Mouse (Mus musculus): ENCODE measurements around the gene Atg16l1. TPM values are rescaled to one million over a fixed set of nuclear protein-coding genes. Genes with fewer than 3 reads are reported as not detected.

Gene Atg16l1
- polyA plus RNA-seq, 1 experiment from 2014 or later: 14.6 TPM

DNA sequence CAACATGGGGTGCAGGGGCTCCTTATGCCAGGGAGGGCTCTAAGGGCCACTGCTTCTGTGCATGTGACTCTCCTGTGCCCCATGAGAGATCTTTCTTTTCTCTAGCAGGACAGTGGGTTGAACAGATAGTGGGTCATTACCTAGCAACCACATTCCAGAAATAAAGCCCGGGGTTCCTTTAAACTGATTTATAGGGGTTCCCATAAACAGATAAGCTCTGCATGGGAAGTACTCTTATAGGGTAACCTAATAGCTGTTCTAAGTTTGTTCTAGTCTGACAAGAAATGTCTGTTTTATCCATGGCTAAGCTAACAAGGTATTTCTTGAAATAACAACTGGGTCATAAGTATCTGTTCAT, 43.1 kb upstream of the Atg16l1 start:
- DNase-seq (ENCODE audit: low spot score) (no peak), ATAC-seq (ENCODE audit: low FRiP score, low TSS enrichment) (no peak)
- WGBS: 75% methylated on average over 1 of the region's 1 CpGs
- Histone ChIP-seq H3K4me1 (replicated peaks; ENCODE audit: control insufficient read depth, insufficient read depth) (no peaks in the 10 kb centered on the region), H3K27me3 (ENCODE audit: control insufficient read depth, insufficient read depth, low read length) (no peaks in the 10 kb centered on the region), H3K36me3 (ENCODE audit: control insufficient read depth, insufficient read depth, low read length) (no peaks in the 10 kb centered on the region), H3K9me3 (ENCODE audit: control insufficient read depth, low read length) (no peaks in the 10 kb centered on the region), H3K27ac (replicated peaks) (no peak overlapping the region), H3K4me2 (replicated peaks; ENCODE audit: low read depth) (no peak overlapping the region), H3K9ac (ENCODE audit: low read length) (no peak overlapping the region), H3K4me3 (ENCODE audit: low read depth, low read length) (no peak overlapping the region)
- no peak for TF ChIP-seq EP300 (optimal IDR thresholded peaks at IDR 0.05)
- TF ChIP-seq CTCF (IDR thresholded peaks at IDR 0.05; ENCODE audit: low read depth): no peak

- peak; percentile 67; the same call in 1 of the 2 replicates for ATAC-seq (ENCODE audit: low FRiP score, low TSS enrichment)
- Histone ChIP-seq H3K4me1 (replicated peaks; ENCODE audit: control insufficient read depth, insufficient read depth) (no peaks in the 10 kb centered on the region), H3K9me3 (ENCODE audit: control insufficient read depth, low read length) (no peaks in the 10 kb centered on the region), H3K36me3 (ENCODE audit: control insufficient read depth, insufficient read depth, low read length) (no peaks in the 10 kb centered on the region), H3K4me2 (replicated peaks; ENCODE audit: low read depth) (no peak overlapping the region), H3K27me3 (ENCODE audit: control insufficient read depth, insufficient read depth, low read length) (no peaks in the 10 kb centered on the region), H3K4me3 (ENCODE audit: low read depth, low read length) (no peak overlapping the region), H3K27ac (replicated peaks) (no peak overlapping the region), H3K9ac (ENCODE audit: low read length) (no peak overlapping the region)
- peak; percentile 41 for DNase-seq (ENCODE audit: low spot score)
- WGBS: 21% methylated on average over 8 of the region's 8 CpGs
- TF ChIP-seq EP300 (optimal IDR thresholded peaks at IDR 0.05) (no peak), CTCF (IDR thresholded peaks at IDR 0.05; ENCODE audit: low read depth) (peak; percentile 82)
Measured at GRCm38 (mm10) chr1:87721382-87721781, 34.3 kb upstream of the Atg16l1 start.

GRCm38 (mm10) chr1:87722081-87722480, 33.6 kb upstream of the Atg16l1 start:
- H3K4me1 ChIP-seq (replicated peaks; ENCODE audit: control insufficient read depth, insufficient read depth): no peaks in the 10 kb centered on the region
- no peaks in the 10 kb centered on the region for H3K27me3 ChIP-seq (ENCODE audit: control insufficient read depth, insufficient read depth, low read length)
- H3K27ac ChIP-seq (replicated peaks): no peak overlapping the region
- no peaks in the 10 kb centered on the region for H3K36me3 ChIP-seq (ENCODE audit: control insufficient read depth, insufficient read depth, low read length)
- no peak overlapping the region for H3K4me2 ChIP-seq (replicated peaks; ENCODE audit: low read depth)
- DNase-seq (ENCODE audit: low spot score) (no peak), ATAC-seq (ENCODE audit: low FRiP score, low TSS enrichment) (no peak)
- H3K4me3 ChIP-seq (ENCODE audit: low read depth, low read length): no peak overlapping the region
- 25% methylated on average over 2 of the region's 2 CpGs for WGBS
- H3K9me3 ChIP-seq (ENCODE audit: control insufficient read depth, low read length): no peaks in the 10 kb centered on the region
- no peak for TF ChIP-seq CTCF (IDR thresholded peaks at IDR 0.05; ENCODE audit: low read depth)
- no peak for TF ChIP-seq EP300 (optimal IDR thresholded peaks at IDR 0.05)
- H3K9ac ChIP-seq (ENCODE audit: low read length): no peak overlapping the region

DNA sequence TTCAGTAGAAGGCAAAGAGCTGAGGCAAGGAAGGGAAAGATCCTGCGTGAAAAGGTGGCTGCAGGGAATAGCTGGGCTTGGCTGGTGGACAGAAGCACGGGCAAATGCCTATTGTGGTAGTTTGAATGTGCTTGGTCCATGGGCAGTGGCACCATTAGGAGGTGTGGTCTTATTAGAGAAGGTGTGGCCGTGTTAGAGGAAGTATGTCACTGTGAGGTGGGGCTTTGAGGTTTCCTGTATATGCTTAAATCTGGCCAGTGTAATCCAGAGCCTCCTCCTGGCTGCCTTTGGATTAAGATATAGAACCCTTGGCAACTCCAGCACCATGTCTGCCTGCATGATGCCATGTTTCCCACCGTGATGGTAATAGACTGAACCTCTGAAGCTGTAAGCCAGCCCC, 32.3 kb upstream of the Atg16l1 start:
- H3K9ac ChIP-seq (ENCODE audit: low read length): no peak overlapping the region
- no peak overlapping the region for H3K4me2 ChIP-seq (replicated peaks; ENCODE audit: low read depth)
- ATAC-seq (ENCODE audit: low FRiP score, low TSS enrichment): no peak
- WGBS: 80% methylated on average over 4 of the region's 4 CpGs
- H3K27me3 ChIP-seq (ENCODE audit: control insufficient read depth, insufficient read depth, low read length): no peaks in the 10 kb centered on the region
- H3K36me3 ChIP-seq (ENCODE audit: control insufficient read depth, insufficient read depth, low read length): no peaks in the 10 kb centered on the region
- no peak for DNase-seq (ENCODE audit: low spot score)
- TF ChIP-seq EP300 (optimal IDR thresholded peaks at IDR 0.05) (no peak), CTCF (IDR thresholded peaks at IDR 0.05; ENCODE audit: low read depth) (no peak)
- no peaks in the 10 kb centered on the region for H3K9me3 ChIP-seq (ENCODE audit: control insufficient read depth, low read length)
- no peak overlapping the region for H3K4me3 ChIP-seq (ENCODE audit: low read depth, low read length)
- no peaks in the 10 kb centered on the region for H3K4me1 ChIP-seq (replicated peaks; ENCODE audit: control insufficient read depth, insufficient read depth)
- H3K27ac ChIP-seq (replicated peaks): no peak overlapping the region

DNA sequence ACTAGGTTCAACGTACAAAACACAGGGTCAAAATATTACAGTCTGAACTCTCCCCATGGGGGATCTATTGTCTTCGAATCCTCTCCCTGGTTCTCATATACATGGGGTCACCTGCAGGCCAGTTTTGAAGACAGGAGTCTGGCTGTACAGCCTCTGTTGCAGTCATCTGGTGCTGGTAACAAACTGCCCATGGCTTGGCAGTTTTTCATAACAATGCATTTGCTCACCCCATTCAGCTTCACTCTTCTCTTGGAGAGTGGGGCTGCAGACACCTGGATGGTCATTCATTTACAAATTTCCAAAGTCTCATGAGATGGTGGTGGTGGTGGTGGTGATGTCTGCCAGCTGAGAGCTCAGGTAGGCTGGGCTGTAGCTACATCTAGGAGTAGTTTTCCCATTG, 26.6 kb upstream of the Atg16l1 start:
- Histone ChIP-seq H3K27me3 (ENCODE audit: control insufficient read depth, insufficient read depth, low read length) (no peaks in the 10 kb centered on the region), H3K9ac (ENCODE audit: low read length) (no peak overlapping the region), H3K9me3 (ENCODE audit: control insufficient read depth, low read length) (no peaks in the 10 kb centered on the region), H3K4me2 (replicated peaks; ENCODE audit: low read depth) (no peak overlapping the region), H3K36me3 (ENCODE audit: control insufficient read depth, insufficient read depth, low read length) (no peaks in the 10 kb centered on the region), H3K4me1 (replicated peaks; ENCODE audit: control insufficient read depth, insufficient read depth) (no peaks in the 10 kb centered on the region), H3K4me3 (ENCODE audit: low read depth, low read length) (no peak overlapping the region), H3K27ac (replicated peaks) (no peak overlapping the region)
- TF ChIP-seq EP300 (optimal IDR thresholded peaks at IDR 0.05) (no peak), CTCF (IDR thresholded peaks at IDR 0.05; ENCODE audit: low read depth) (no peak)
- WGBS: 79% methylated on average over 2 of the region's 2 CpGs
- no peak for DNase-seq (ENCODE audit: low spot score)
- ATAC-seq (ENCODE audit: low FRiP score, low TSS enrichment): no peak

- Histone ChIP-seq H3K9ac (ENCODE audit: low read length) (no peak overlapping the region), H3K4me2 (replicated peaks; ENCODE audit: low read depth) (no peak overlapping the region), H3K27me3 (ENCODE audit: control insufficient read depth, insufficient read depth, low read length) (no peaks in the 10 kb centered on the region), H3K4me3 (ENCODE audit: low read depth, low read length) (no peak overlapping the region), H3K4me1 (replicated peaks; ENCODE audit: control insufficient read depth, insufficient read depth) (no peaks in the 10 kb centered on the region), H3K9me3 (ENCODE audit: control insufficient read depth, low read length) (no peaks in the 10 kb centered on the region), H3K36me3 (ENCODE audit: control insufficient read depth, insufficient read depth, low read length) (no peaks in the 10 kb centered on the region), H3K27ac (replicated peaks) (no peak overlapping the region)
- WGBS: 79% methylated on average over 6 of the region's 6 CpGs
- TF ChIP-seq EP300 (optimal IDR thresholded peaks at IDR 0.05) (no peak), CTCF (IDR thresholded peaks at IDR 0.05; ENCODE audit: low read depth) (no peak)
- DNase-seq (ENCODE audit: low spot score) (no peak), ATAC-seq (ENCODE audit: low FRiP score, low TSS enrichment) (no peak)
Measured at GRCm38 (mm10) chr1:87729850-87730249, 25.8 kb upstream of the Atg16l1 start.
